Mouse (Mus musculus) limb, embryonic 10.5 days (tissue): ENCODE data around the gene Ribc2. TPM values are rescaled to one million over a fixed set of nuclear protein-coding genes. Genes with fewer than 3 reads are reported as not detected.

Experiments
- DNase-seq: peaks from one replicate; pipeline ENCODE4 v3.0.0-alpha.2; 2017; ENCODE audit warnings: low spot score
- H3K27ac ChIP-seq: fragments of 300-500 bp; sonication (generic); 2 replicates; pipeline ENCODE4 v1.5.1; 2016; ENCODE audit warnings: mild to moderate bottlenecking
- H3K27me3 ChIP-seq: fragments of 300-500 bp; sonication (generic); 2 replicates; pipeline ENCODE4 v1.6.1; 2016; ENCODE audit warnings: low read depth, mild to moderate bottlenecking; ENCODE audit not compliant: poor library complexity, severe bottlenecking
- H3K36me3 ChIP-seq: fragments of 300-500 bp; sonication (generic); 2 replicates; pipeline ENCODE4 v1.6.1; 2016; ENCODE audit warnings: mild to moderate bottlenecking, moderate library complexity
- H3K4me1 ChIP-seq: fragments of 300-500 bp; sonication (generic); 2 replicates; pipeline ENCODE4 v1.6.1; 2016
- H3K4me3 ChIP-seq: fragments of 300-500 bp; sonication (generic); 2 replicates; pipeline ENCODE4 v1.5.1; 2016; ENCODE audit warnings: mild to moderate bottlenecking, moderate library complexity
- H3K9me3 ChIP-seq: fragments of 300-500 bp; sonication (generic); replicated peaks from 2 replicates; pipeline ENCODE4 v1.6.1; 2016; ENCODE audit warnings: mild to moderate bottlenecking
- WGBS: fragments of 180-500 bp; shearing (Covaris S2); methylation state at CpG from one replicate; pipeline ENCODE4 v1.1.7; 2016; 5-methylcytosine and 5-hydroxymethylcytosine counted together
- polyA plus RNA-seq: library from polyadenylated mRNA; unstranded; fragments of >200 nt; fragmentation: Nextera tagmentation; extraction: Ambion mirVana; gene quantifications from 2 replicates; pipeline ENCODE4 v1.2.1, GENCODE M21; 2016

The Ribc2 gene
- polyA plus RNA-seq = 0.34 and 0.49 TPM in 2 replicates

DNA sequence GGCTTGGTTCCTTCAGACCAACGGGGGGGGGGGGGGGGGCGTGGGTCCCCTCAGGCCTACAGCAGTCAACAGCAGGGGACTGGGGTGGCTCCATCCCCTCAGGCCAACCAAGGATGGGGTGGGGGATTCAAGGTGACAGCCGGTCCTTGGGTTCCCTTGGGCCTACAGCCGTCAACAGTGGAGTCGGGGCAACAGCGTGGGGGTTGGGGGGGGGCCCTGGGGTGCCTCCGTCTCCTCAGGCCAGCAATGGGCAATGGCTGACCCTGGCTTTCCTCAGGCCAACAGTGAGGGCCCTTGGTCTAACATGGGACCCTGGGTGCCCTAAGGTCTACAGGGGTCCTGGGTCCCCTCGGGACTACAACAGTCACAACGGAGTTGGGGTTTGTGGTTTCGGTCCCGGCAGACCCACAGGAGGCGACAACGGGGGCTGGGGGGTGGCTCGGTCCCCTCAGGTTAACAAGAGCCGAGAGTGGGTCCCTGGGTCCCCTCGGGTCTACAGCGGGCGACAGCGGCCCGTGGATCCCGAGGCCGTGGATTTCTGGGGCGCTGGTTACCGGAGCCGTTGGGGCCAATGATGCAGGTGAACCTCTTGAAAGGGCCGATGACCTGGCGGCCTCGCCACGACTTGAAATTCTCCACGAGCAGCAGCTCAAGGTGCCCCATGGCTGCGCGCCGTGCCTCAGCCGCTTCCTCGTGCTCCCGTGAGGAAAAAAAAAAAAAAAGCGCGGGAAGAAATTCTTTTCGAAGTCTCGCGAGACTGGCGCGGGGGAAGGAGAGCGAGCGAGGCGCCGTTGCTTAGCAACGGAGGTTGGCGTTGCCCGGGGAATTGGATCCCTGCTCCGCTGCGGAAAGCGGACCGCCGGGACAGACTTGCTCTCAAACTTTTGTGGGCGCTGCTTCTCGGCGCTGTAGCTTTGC is at the start of gene Ribc2, which contains the start of gene Smc1b:
TSS of gene Ribc2 (plus strand) at position 804 of the 918 bp plus-strand sequence.
TSS of gene Smc1b (minus strand) at position 690 of the 918 bp plus-strand sequence.
- no peaks in the 10 kb centered on the region for H3K9me3 ChIP-seq
- peak; percentile 85 for DNase-seq
- H3K36me3 ChIP-seq = no peaks in the 10 kb centered on the region
- H3K27me3 ChIP-seq = peaks cover 20% of the 10 kb centered on the region
- 27% methylated on average over 57 of the region's 58 CpGs for WGBS
- H3K4me3 ChIP-seq = peak within 1 kb of the TSS; percentile 36
- peaks cover 13% of the 10 kb centered on the region; the same call in 1 of the 2 replicates for H3K4me1 ChIP-seq
- H3K27ac ChIP-seq = peak within 1 kb of the TSS; percentile 82

DNA sequence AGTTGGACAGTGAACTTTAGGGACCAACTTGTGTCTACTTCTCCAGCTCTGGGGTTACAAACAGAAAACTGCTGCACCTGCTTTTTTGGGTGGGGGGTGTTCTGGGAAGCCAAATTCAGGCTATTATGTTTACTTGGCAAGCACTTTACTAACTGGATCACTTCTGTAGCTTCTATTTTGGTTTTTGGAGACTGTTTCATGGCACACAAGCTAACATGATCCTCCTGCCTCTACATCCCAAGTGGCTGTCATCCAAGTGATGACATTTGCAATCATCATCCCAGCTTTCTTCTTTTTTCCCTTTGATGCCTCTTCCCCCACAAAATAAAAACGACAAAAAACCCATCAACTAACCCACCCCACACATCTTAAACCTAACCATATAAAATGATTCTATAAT is 46.2 kb upstream of the Ribc2 start:
- no peaks in the 10 kb centered on the region for H3K9me3 ChIP-seq
- DNase-seq = no peak
- no peak overlapping the region for H3K4me3 ChIP-seq
- no peaks in the 10 kb centered on the region for H3K36me3 ChIP-seq
- H3K27me3 ChIP-seq = no peaks in the 10 kb centered on the region
- no peaks in the 10 kb centered on the region for H3K4me1 ChIP-seq
- WGBS = 74% methylated on average over 1 of the region's 1 CpGs
- no peak overlapping the region for H3K27ac ChIP-seq

- peak overlapping the region; percentile 36 for H3K4me3 ChIP-seq
- no peaks in the 10 kb centered on the region for H3K9me3 ChIP-seq
- 18% methylated on average over 10 of the region's 10 CpGs for WGBS
- H3K27me3 ChIP-seq = peaks cover 20% of the 10 kb centered on the region
- H3K36me3 ChIP-seq = no peaks in the 10 kb centered on the region
- no peak for DNase-seq
- H3K27ac ChIP-seq = no peak overlapping the region
- H3K4me1 ChIP-seq = peaks cover 13% of the 10 kb centered on the region; the same call in 1 of the 2 replicates
Measured at GRCm38 (mm10) chr15:85132193-85132520, 279 bp downstream of the Ribc2 start.

DNA sequence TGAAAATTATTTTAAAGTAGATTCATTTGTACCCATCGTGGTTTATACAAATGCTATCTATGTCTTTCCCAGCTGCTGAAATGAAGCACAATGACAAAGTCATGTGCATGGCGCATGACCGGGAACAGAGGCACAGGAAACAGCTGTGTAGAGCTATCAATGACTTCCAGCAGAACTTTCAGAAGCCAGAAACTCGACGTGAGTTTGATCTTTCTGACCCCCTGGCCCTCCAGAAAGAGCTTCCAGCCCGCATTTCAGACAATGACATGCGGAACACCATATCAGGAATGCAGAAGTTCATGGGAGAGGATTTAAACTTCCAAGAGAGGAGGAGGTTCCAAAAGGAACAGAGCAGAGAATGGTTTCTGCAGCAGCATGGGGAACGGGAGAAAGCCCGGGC is 3.3 kb downstream of the Ribc2 start:
- H3K27ac ChIP-seq = no peak overlapping the region
- no peaks in the 10 kb centered on the region for H3K36me3 ChIP-seq
- WGBS = 62% methylated on average over 9 of the region's 9 CpGs
- peaks cover 20% of the 10 kb centered on the region for H3K27me3 ChIP-seq
- no peak for DNase-seq
- H3K9me3 ChIP-seq = no peaks in the 10 kb centered on the region
- H3K4me1 ChIP-seq = peaks cover 13% of the 10 kb centered on the region; the same call in 1 of the 2 replicates
- no peak overlapping the region for H3K4me3 ChIP-seq

- no peak overlapping the region for H3K4me3 ChIP-seq
- peaks cover 11% of the 10 kb centered on the region for H3K4me1 ChIP-seq
- H3K27ac ChIP-seq = no peak overlapping the region
- WGBS = 86% methylated on average over 10 of the region's 10 CpGs
- DNase-seq = no peak
- H3K36me3 ChIP-seq = no peaks in the 10 kb centered on the region
- H3K9me3 ChIP-seq = no peaks in the 10 kb centered on the region
- no peaks in the 10 kb centered on the region for H3K27me3 ChIP-seq
Measured at GRCm38 (mm10) chr15:85141290-85141689, 9.4 kb downstream of the Ribc2 start.

DNA sequence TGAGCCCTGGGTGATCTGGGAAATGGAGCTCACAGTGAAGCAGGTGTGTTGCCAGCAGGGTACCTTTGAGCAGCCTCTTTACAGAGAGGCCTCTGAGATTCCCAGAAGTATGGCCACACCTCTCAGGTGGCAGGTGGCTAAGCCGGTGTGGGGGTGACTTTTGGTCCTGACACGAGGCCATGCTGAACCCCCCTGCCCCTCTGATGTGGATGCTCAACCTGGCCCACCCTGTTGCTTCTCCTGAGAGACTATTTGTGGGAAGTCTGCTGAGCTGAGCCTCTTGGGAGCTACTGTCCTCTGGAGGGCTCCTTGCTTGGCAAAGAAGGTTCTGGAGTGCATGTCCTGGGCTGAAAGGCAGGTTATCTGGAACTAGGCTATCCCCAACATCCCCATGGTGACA is 10.6 kb downstream of the Ribc2 start:
- Histone ChIP-seq H3K27me3 (no peaks in the 10 kb centered on the region), H3K27ac (no peak overlapping the region), H3K36me3 (no peaks in the 10 kb centered on the region), H3K9me3 (no peaks in the 10 kb centered on the region), H3K4me3 (no peak overlapping the region), H3K4me1 (peaks cover 11% of the 10 kb centered on the region)
- 69% methylated on average over 2 of the region's 2 CpGs for WGBS
- DNase-seq = no peak

DNA sequence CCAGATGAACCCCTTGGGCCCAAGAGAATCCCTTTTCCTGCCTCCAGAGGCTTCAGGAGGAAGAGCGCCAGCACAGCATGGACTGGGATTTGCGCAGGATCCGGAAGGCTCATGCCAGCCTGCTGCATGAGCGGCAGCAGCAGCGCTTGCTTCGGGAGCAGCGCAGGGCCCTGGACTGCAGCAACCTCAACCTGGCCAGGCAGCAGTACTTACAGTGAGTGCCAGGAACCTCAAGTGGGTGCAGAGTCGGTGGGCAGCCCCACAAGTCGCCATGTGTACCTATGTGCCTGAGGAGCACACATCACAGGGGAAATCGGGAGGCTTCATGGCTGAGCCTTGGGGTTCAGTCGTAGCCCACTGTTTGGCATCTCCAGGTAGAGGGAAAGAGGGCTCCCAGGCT is 11.3 kb downstream of the Ribc2 start:
- Histone ChIP-seq H3K27ac (no peak overlapping the region), H3K4me3 (no peak overlapping the region), H3K4me1 (peaks cover 11% of the 10 kb centered on the region), H3K27me3 (no peaks in the 10 kb centered on the region), H3K36me3 (no peaks in the 10 kb centered on the region), H3K9me3 (no peaks in the 10 kb centered on the region)
- WGBS = 89% methylated on average over 11 of the region's 11 CpGs
- no peak for DNase-seq

- 95% methylated on average over 1 of the region's 1 CpGs for WGBS
Measured at GRCm38 (mm10) chr15:85143747-85144146, 11.9 kb downstream of the Ribc2 start.

GRCm38 (mm10) chr15:85144249-85144648 is 12.4 kb downstream of the Ribc2 start:
- H3K27me3 ChIP-seq = no peaks in the 10 kb centered on the region

More at GRCm38 (mm10) chr15:85143747-85144146, 11.9 kb downstream of the Ribc2 start:
- no peak for DNase-seq
- no peak overlapping the region for H3K4me3 ChIP-seq
- H3K36me3 ChIP-seq = no peaks in the 10 kb centered on the region
- H3K9me3 ChIP-seq = no peaks in the 10 kb centered on the region
- no peak overlapping the region for H3K27ac ChIP-seq
- peaks cover 11% of the 10 kb centered on the region for H3K4me1 ChIP-seq
- H3K27me3 ChIP-seq = no peaks in the 10 kb centered on the region

GRCm38 (mm10) chr15:85151433-85151918 is 19.6 kb downstream of the Ribc2 start:
- H3K27ac ChIP-seq = 0 out of 2 replicates have a peak overlapping the region, but pooled peaks have one; percentile 2
- no peaks in the 10 kb centered on the region for H3K36me3 ChIP-seq
- H3K4me3 ChIP-seq = no peak overlapping the region
- peak; percentile 89 for DNase-seq
- H3K9me3 ChIP-seq = no peaks in the 10 kb centered on the region
- peaks cover 4% of the 10 kb centered on the region for H3K4me1 ChIP-seq
- 31% methylated on average over 13 of the region's 13 CpGs for WGBS
- no peaks in the 10 kb centered on the region for H3K27me3 ChIP-seq

More at GRCm38 (mm10) chr15:85144249-85144648, 12.4 kb downstream of the Ribc2 start:
- H3K36me3 ChIP-seq = no peaks in the 10 kb centered on the region
- H3K4me3 ChIP-seq = no peak overlapping the region
- H3K4me1 ChIP-seq = peaks cover 11% of the 10 kb centered on the region
- WGBS = 90% methylated on average over 5 of the region's 5 CpGs
- no peak for DNase-seq
- H3K9me3 ChIP-seq = no peaks in the 10 kb centered on the region
- H3K27ac ChIP-seq = no peak overlapping the region

DNA sequence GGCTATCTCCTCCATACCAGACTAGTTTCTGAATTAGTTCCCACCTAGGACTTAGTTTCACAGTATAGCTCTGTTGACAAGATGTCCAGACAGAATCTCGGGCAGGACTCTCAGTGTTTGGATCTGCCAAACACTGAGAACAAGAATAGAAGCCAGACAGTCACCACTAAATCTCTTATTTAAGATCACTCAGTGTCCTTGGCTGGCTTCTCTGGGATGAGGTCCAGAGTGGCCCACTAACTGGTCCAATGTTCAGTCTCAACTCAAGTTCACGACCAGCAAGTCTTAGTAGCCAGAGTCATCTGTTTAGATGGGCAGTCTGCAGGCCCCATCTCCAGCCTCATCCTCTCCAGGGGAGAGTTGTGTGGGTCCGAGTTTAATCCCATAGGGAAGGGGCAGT is 20.7 kb downstream of the Ribc2 start:
- DNase-seq = no peak
- no peak overlapping the region for H3K4me3 ChIP-seq
- H3K36me3 ChIP-seq = no peaks in the 10 kb centered on the region
- peaks cover 4% of the 10 kb centered on the region for H3K4me1 ChIP-seq
- H3K9me3 ChIP-seq = no peaks in the 10 kb centered on the region
- no peaks in the 10 kb centered on the region for H3K27me3 ChIP-seq
- H3K27ac ChIP-seq = no peak overlapping the region
- WGBS = 76% methylated on average over 3 of the region's 3 CpGs

GRCm38 (mm10) chr15:85154091-85154490 is 22.2 kb downstream of the Ribc2 start:
- 92% methylated on average over 3 of the region's 3 CpGs for WGBS
- Histone ChIP-seq H3K36me3 (no peaks in the 10 kb centered on the region), H3K4me1 (peaks cover 10% of the 10 kb centered on the region), H3K4me3 (no peak overlapping the region), H3K27me3 (no peaks in the 10 kb centered on the region), H3K27ac (no peak overlapping the region), H3K9me3 (no peaks in the 10 kb centered on the region)
- no peak for DNase-seq

DNA sequence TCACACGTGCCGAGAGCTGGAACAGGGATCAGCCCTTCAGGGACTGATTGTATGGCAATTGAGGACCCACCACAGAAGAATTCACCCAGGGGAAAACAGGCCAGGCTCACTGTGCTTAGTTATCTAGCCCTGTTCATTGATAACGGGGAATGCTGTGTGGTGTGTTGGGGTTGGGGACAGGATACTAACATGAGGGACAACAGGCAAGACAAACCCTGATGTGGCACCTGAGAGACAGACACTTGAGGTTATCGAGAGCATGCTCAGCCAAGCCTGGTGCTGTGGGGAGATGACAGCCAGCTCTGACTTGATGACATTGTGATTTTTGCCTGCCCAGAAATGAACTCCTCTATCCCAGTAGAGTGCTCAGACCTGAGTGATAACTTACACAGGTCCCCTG is 24.3 kb downstream of the Ribc2 start:
- WGBS = 80% methylated on average over 4 of the region's 4 CpGs
- no peaks in the 10 kb centered on the region for H3K9me3 ChIP-seq
- no peak for DNase-seq
- H3K4me1 ChIP-seq = peaks cover 10% of the 10 kb centered on the region
- H3K36me3 ChIP-seq = no peaks in the 10 kb centered on the region
- H3K27ac ChIP-seq = no peak overlapping the region
- no peaks in the 10 kb centered on the region for H3K27me3 ChIP-seq
- H3K4me3 ChIP-seq = no peak overlapping the region
